Mouse (Mus musculus): Measurements from ENCODE around the gene Cacng6. TPM values are rescaled to one million over a fixed set of nuclear protein-coding genes. Genes with fewer than 3 reads are reported as not detected.
A peak's percentile ranks its signal among the peaks of the same experiment; 100 is the strongest.
"Not testable (repeated sequence)": the region's sequence is repeated elsewhere in the genome, so short reads cannot be mapped to it uniquely, and the experiment has no call there.

Gene Cacng6
- polyA plus RNA-seq, 1 experiment from 2014 or later = 0.27 TPM

GRCm38 (mm10) chr7:3397797-3398196, 26.2 kb upstream of the Cacng6 start:
- Histone ChIP-seq H3K9me3 (peaks cover 6% of the 10 kb centered on the region; the same call in 1 of the 2 replicates), H3K36me3 (replicated peaks) (peaks cover 21% of the 10 kb centered on the region), H3K27ac (no peak overlapping the region), H3K27me3 (ENCODE audit: poor library complexity, severe bottlenecking) (no peaks in the 10 kb centered on the region), H3K4me3 (no peak overlapping the region), H3K4me1 (peaks cover 18% of the 10 kb centered on the region)
- no peak for DNase-seq (ENCODE audit: extremely low spot score, low spot score)
- 48% methylated on average over 7 of the region's 7 CpGs for WGBS

DNA sequence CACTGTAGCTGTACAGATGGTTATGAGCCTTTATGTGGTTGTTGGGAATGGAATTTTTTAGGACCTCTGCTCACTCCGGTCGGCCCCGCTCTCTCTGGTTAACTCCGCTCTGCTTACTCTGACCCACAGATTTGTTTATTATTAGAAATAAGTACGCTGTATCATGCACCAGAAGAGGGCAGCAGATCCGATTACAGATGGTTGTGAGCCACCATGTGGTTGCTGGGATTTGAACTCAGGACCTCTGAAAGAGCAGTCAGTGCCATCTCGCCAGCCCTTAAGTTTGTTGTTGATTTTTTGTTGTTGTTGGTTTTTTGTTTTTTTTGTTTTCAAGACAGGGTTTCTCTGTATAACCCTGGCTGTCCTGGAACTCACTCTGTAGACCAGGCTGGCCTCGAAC, 25.6 kb upstream of the Cacng6 start:
- 97% methylated on average over 8 of the region's 8 CpGs for WGBS
- not testable (repeated sequence) for H3K27ac ChIP-seq; H3K4me3 ChIP-seq; H3K27me3 ChIP-seq (ENCODE audit: poor library complexity, severe bottlenecking); H3K9me3 ChIP-seq; DNase-seq (ENCODE audit: extremely low spot score, low spot score)
- Histone ChIP-seq H3K36me3 (replicated peaks) (peaks cover 24% of the 10 kb centered on the region), H3K4me1 (peaks cover 17% of the 10 kb centered on the region)

GRCm38 (mm10) chr7:3399937-3400336, 24.1 kb upstream of the Cacng6 start:
- Histone ChIP-seq H3K27ac (no peak overlapping the region), H3K9me3 (no peaks in the 10 kb centered on the region), H3K36me3 (replicated peaks) (peaks cover 16% of the 10 kb centered on the region), H3K4me3 (no peak overlapping the region), H3K27me3 (ENCODE audit: poor library complexity, severe bottlenecking) (no peaks in the 10 kb centered on the region), H3K4me1 (peaks cover 13% of the 10 kb centered on the region)
- no peak for DNase-seq (ENCODE audit: extremely low spot score, low spot score)

- WGBS = 73% methylated on average over 11 of the region's 11 CpGs
- Histone ChIP-seq H3K9me3 (no peaks in the 10 kb centered on the region; the same call in 1 of the 2 replicates), H3K27me3 (ENCODE audit: poor library complexity, severe bottlenecking) (peaks cover 50% of the 10 kb centered on the region), H3K4me1 (peaks cover 20% of the 10 kb centered on the region), H3K4me3 (no peak overlapping the region), H3K27ac (no peak overlapping the region), H3K36me3 (replicated peaks) (no peaks in the 10 kb centered on the region)
- DNase-seq (ENCODE audit: extremely low spot score, low spot score) = no peak
Observed at GRCm38 (mm10) chr7:3409729-3410520, 14.1 kb upstream of the Cacng6 start.

GRCm38 (mm10) chr7:3411160-3411941, 12.6 kb upstream of the Cacng6 start:
- Histone ChIP-seq H3K9me3 (no peaks in the 10 kb centered on the region; the same call in 1 of the 2 replicates), H3K36me3 (replicated peaks) (no peaks in the 10 kb centered on the region), H3K27ac (peak overlapping the region; percentile 82), H3K4me1 (peaks cover 29% of the 10 kb centered on the region), H3K4me3 (peak overlapping the region; percentile 59), H3K27me3 (ENCODE audit: poor library complexity, severe bottlenecking) (peaks cover 64% of the 10 kb centered on the region)
- DNase-seq (ENCODE audit: extremely low spot score, low spot score) = peak; percentile 80
- WGBS = under 1% methylated on average over 33 of the region's 33 CpGs

- DNase-seq (ENCODE audit: extremely low spot score, low spot score) = peak; percentile 56
- Histone ChIP-seq H3K4me1 (peaks cover 29% of the 10 kb centered on the region), H3K36me3 (replicated peaks) (no peaks in the 10 kb centered on the region), H3K9me3 (no peaks in the 10 kb centered on the region; the same call in 1 of the 2 replicates), H3K27me3 (ENCODE audit: poor library complexity, severe bottlenecking) (peaks cover 71% of the 10 kb centered on the region), H3K4me3 (peak overlapping the region; percentile 59), H3K27ac (peak overlapping the region; percentile 76)
- WGBS = under 1% methylated on average over 20 of the region's 20 CpGs
Observed at GRCm38 (mm10) chr7:3412036-3412435, 12.0 kb upstream of the Cacng6 start.

- Histone ChIP-seq H3K36me3 (replicated peaks) (no peaks in the 10 kb centered on the region), H3K9me3 (no peaks in the 10 kb centered on the region; the same call in 1 of the 2 replicates), H3K27me3 (ENCODE audit: poor library complexity, severe bottlenecking) (peaks cover 89% of the 10 kb centered on the region), H3K4me3 (peak overlapping the region; percentile 66), H3K4me1 (peaks cover 29% of the 10 kb centered on the region), H3K27ac (peak overlapping the region; percentile 78)
- 1% methylated on average over 47 of the region's 47 CpGs for WGBS
- DNase-seq (ENCODE audit: extremely low spot score, low spot score) = peak; percentile 56
Observed at GRCm38 (mm10) chr7:3414888-3415287, 9.1 kb upstream of the Cacng6 start.

DNA sequence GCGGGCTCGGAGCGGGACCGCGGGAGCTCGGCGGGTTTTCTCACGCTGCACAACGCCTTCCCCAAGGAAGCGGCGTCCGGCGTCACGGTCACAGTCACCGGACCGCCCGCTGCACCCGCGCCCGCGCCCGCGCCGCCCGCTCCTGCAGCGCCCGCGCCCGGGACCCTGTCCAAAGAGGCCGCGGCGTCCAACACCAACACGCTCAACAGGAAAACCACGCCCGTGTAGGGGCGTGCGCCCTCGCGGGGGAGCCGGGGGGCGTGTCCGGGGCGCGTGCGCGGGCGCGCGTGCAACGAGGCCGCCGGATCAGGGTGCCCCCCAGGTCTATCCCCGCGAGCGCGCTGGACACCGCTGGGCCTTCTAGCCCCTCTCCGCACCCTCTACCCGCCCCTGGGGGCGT, 8.6 kb upstream of the Cacng6 start:
- peak overlapping the region; percentile 66 for H3K4me3 ChIP-seq
- H3K9me3 ChIP-seq = no peaks in the 10 kb centered on the region; the same call in 1 of the 2 replicates
- H3K4me1 ChIP-seq = peaks cover 29% of the 10 kb centered on the region
- H3K36me3 ChIP-seq (replicated peaks) = no peaks in the 10 kb centered on the region
- H3K27me3 ChIP-seq (ENCODE audit: poor library complexity, severe bottlenecking) = peaks cover 89% of the 10 kb centered on the region
- no peak for DNase-seq (ENCODE audit: extremely low spot score, low spot score)
- WGBS = 0% methylated on average over 37 of the region's 60 CpGs
- peak overlapping the region; percentile 78 for H3K27ac ChIP-seq

GRCm38 (mm10) chr7:3419941-3420340, 4.1 kb upstream of the Cacng6 start:
- H3K4me3 ChIP-seq = no peak overlapping the region
- H3K4me1 ChIP-seq = peaks cover 29% of the 10 kb centered on the region
- H3K9me3 ChIP-seq = no peaks in the 10 kb centered on the region; the same call in 1 of the 2 replicates
- 33% methylated on average over 6 of the region's 6 CpGs for WGBS
- no peak for DNase-seq (ENCODE audit: extremely low spot score, low spot score)
- no peak overlapping the region for H3K27ac ChIP-seq
- peaks cover 96% of the 10 kb centered on the region for H3K27me3 ChIP-seq (ENCODE audit: poor library complexity, severe bottlenecking)
- H3K36me3 ChIP-seq (replicated peaks) = no peaks in the 10 kb centered on the region

DNA sequence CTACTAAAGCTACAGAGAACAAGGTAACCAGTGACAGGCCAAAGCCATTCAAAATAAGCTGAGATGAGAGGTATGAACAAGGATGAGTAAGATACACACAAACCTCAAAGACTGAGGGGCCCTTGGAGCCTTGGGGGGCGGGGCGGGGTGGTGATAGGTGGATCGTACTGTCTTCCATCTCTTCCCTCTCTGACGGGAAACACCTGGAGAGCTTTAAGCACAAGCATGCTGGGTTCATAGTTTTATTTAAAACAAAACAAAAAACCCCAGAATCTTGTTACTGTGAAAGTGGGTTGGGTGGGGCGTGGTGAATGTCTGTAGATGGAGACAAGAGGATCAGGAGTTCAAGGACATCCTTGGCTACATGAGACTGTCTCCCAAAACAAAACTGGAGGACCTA, 3.5 kb upstream of the Cacng6 start:
- 63% methylated on average over 5 of the region's 5 CpGs for WGBS
- Histone ChIP-seq H3K36me3 (replicated peaks) (no peaks in the 10 kb centered on the region), H3K4me1 (peaks cover 24% of the 10 kb centered on the region), H3K4me3 (no peak overlapping the region), H3K27ac (no peak overlapping the region), H3K27me3 (ENCODE audit: poor library complexity, severe bottlenecking) (peaks cover 96% of the 10 kb centered on the region), H3K9me3 (no peaks in the 10 kb centered on the region)
- DNase-seq (ENCODE audit: extremely low spot score, low spot score) = no peak

DNA sequence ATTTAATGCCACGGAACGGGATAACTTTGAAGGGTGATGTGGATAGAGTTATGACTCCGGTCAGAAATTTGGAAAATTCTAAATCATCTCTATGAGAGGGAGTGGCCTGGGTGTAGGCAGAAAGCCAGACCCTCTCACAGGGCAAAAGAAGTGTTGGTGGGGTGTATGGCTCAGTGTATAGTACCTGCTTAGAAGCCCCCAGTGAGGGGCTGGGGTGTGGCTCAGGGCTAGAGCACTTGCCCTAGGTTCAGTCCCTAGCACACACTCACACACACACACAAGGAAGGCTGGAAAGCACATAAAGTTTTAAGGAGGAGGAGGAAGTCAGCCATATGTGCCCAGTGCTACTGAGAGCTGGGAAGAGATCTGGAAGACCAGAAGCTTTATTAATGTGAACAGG, 2.7 kb upstream of the Cacng6 start:
- H3K4me1 ChIP-seq = peaks cover 20% of the 10 kb centered on the region
- H3K9me3 ChIP-seq = no peaks in the 10 kb centered on the region
- H3K27me3 ChIP-seq (ENCODE audit: poor library complexity, severe bottlenecking) = peaks cover 96% of the 10 kb centered on the region
- 83% methylated on average over 3 of the region's 3 CpGs for WGBS
- H3K36me3 ChIP-seq (replicated peaks) = no peaks in the 10 kb centered on the region
- DNase-seq (ENCODE audit: extremely low spot score, low spot score) = no peak
- H3K4me3 ChIP-seq = no peak overlapping the region
- H3K27ac ChIP-seq = no peak overlapping the region

- 66% methylated on average over 7 of the region's 7 CpGs for WGBS
- DNase-seq (ENCODE audit: extremely low spot score, low spot score) = no peak
- H3K9me3 ChIP-seq = no peaks in the 10 kb centered on the region
- H3K4me1 ChIP-seq = peaks cover 20% of the 10 kb centered on the region
- H3K36me3 ChIP-seq (replicated peaks) = no peaks in the 10 kb centered on the region
- H3K27me3 ChIP-seq (ENCODE audit: poor library complexity, severe bottlenecking) = peaks cover 95% of the 10 kb centered on the region
- H3K4me3 ChIP-seq = no peak overlapping the region
- no peak overlapping the region for H3K27ac ChIP-seq
Observed at GRCm38 (mm10) chr7:3422051-3422450, 1.9 kb upstream of the Cacng6 start.

DNA sequence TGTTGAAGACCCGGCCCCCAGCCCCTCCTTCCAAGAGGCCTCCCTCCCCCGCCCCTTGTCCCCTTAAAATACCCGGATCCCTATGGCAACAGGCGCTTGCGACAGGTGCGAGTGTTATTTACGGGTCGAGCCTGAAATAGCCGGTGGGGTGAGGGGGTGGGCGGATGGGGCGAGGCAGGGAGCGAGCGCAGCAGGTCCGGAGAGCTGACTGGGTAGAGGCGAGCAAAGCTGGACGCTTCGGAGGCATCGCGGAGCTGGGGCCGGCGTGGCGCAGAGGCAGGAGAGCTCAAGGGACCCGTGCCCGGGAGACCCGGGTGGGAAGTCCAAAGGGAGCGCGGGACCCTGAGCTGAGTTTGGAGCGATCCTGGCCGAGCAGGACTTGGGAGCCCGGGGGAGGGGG, 565 bp upstream of the Cacng6 start:
- peak; percentile 34 for DNase-seq (ENCODE audit: extremely low spot score, low spot score)
- peak overlapping the region; percentile 51 for H3K4me3 ChIP-seq
- WGBS = 2% methylated on average over 30 of the region's 30 CpGs
- H3K9me3 ChIP-seq = no peaks in the 10 kb centered on the region
- peaks cover 20% of the 10 kb centered on the region for H3K4me1 ChIP-seq
- peaks cover 81% of the 10 kb centered on the region for H3K27me3 ChIP-seq (ENCODE audit: poor library complexity, severe bottlenecking)
- H3K27ac ChIP-seq = peak overlapping the region; percentile 65
- H3K36me3 ChIP-seq (replicated peaks) = no peaks in the 10 kb centered on the region

All from forebrain, embryonic 10.5 days (tissue).